Mouse (Mus musculus): ENCODE measurements around the gene 4930578G10Rik. TPM values are rescaled to one million over a fixed set of nuclear protein-coding genes. Genes with fewer than 3 reads are reported as not detected.
"Not testable (repeated sequence)": the region's sequence is repeated elsewhere in the genome, so short reads cannot be mapped to it uniquely, and the experiment has no call there.

4930578G10Rik gene
- 1 to 10 TPM in 2 of 4 experiments, under 1 TPM in 2; 0.77 to 1.9 (median 1.00) TPM for total RNA-seq (2022)

GRCm38 (mm10) chr4:42735245-42735644 lies at the start of gene 4930578G10Rik:
4930578G10Rik (plus strand) TSS chr4:42735545.
- DNase-seq (ENCODE audit: low spot score in 2 of 2): not testable (repeated sequence)

- not testable (repeated sequence) for DNase-seq (ENCODE audit: low spot score in 2 of 2)
These were observed 21.1 kb downstream of the 4930578G10Rik start, which contains the start of gene Ccl19 for GRCm38 (mm10) chr4:42756477-42756876. Ccl19 (minus strand) TSS chr4:42756577.

- not testable (repeated sequence) for DNase-seq (ENCODE audit: low spot score in 2 of 2)
These were observed 38.5 kb downstream of the 4930578G10Rik start, which contains the start of gene Ccl21a for GRCm38 (mm10) chr4:42773893-42774292. Ccl21a (minus strand) TSS chr4:42773993.

- DNase-seq (ENCODE audit: low spot score in 2 of 2): not testable (repeated sequence)
These were observed 118.4 kb downstream of the 4930578G10Rik start, which contains the start of gene Fam205a1 for GRCm38 (mm10) chr4:42853788-42854187. Fam205a1 (minus strand) TSS chr4:42853888.

GRCm38 (mm10) chr4:42856671-42857070 lies 121.3 kb downstream of the 4930578G10Rik start, which contains the start of gene Gm12394:
Gm12394 (minus strand) TSS chr4:42856771.
- DNase-seq (ENCODE audit: low spot score in 2 of 2): not testable (repeated sequence)

GRCm38 (mm10) chr4:42860483-42860882 lies 125.1 kb downstream of the 4930578G10Rik start:
- DNase-seq (ENCODE audit: low spot score in 2 of 2): not testable (repeated sequence)

GRCm38 (mm10) chr4:42863487-42863886 lies 128.1 kb downstream of the 4930578G10Rik start:
- DNase-seq (ENCODE audit: low spot score in 2 of 2): not testable (repeated sequence)

GRCm38 (mm10) chr4:42867390-42867789 lies 132.0 kb downstream of the 4930578G10Rik start:
- no peak for DNase-seq (ENCODE audit: low spot score in 2 of 2)

GRCm38 (mm10) chr4:42868193-42868592 lies 132.8 kb downstream of the 4930578G10Rik start:
- no peak for DNase-seq (ENCODE audit: low spot score in 2 of 2)

GRCm38 (mm10) chr4:42870748-42871147 lies 135.4 kb downstream of the 4930578G10Rik start:
- no peak for DNase-seq (ENCODE audit: low spot score in 2 of 2)

- no peak for DNase-seq (ENCODE audit: low spot score in 2 of 2)
These were observed 136.8 kb downstream of the 4930578G10Rik start for GRCm38 (mm10) chr4:42872151-42872550.

- no peak for DNase-seq (ENCODE audit: low spot score in 2 of 2)
These were observed 137.5 kb downstream of the 4930578G10Rik start for GRCm38 (mm10) chr4:42872746-42873435.

- no peak for DNase-seq (ENCODE audit: low spot score in 2 of 2)
These were observed 138.8 kb downstream of the 4930578G10Rik start, which contains the start of gene Fam205c for GRCm38 (mm10) chr4:42874134-42874533. Fam205c (minus strand) TSS chr4:42874234.

- DNase-seq (ENCODE audit: low spot score in 2 of 2): peak in 1 of 2 experiments; percentile 58
These were observed 141.4 kb downstream of the 4930578G10Rik start for GRCm38 (mm10) chr4:42876586-42877291.

- DNase-seq (ENCODE audit: low spot score in 2 of 2): no peak
These were observed 142.3 kb downstream of the 4930578G10Rik start for GRCm38 (mm10) chr4:42877657-42878056.

GRCm38 (mm10) chr4:42879829-42880676 lies 144.7 kb downstream of the 4930578G10Rik start:
- DNase-seq (ENCODE audit: low spot score in 2 of 2): no peak

GRCm38 (mm10) chr4:42880677-42880948 lies 145.3 kb downstream of the 4930578G10Rik start:
- DNase-seq (ENCODE audit: low spot score in 2 of 2): no peak

GRCm38 (mm10) chr4:42886926-42887325 lies 151.6 kb downstream of the 4930578G10Rik start:
- no peak for DNase-seq (ENCODE audit: low spot score in 2 of 2)

GRCm38 (mm10) chr4:42888806-42889205 lies 153.5 kb downstream of the 4930578G10Rik start:
- no peak for DNase-seq (ENCODE audit: low spot score in 2 of 2)

- DNase-seq (ENCODE audit: low spot score in 2 of 2): no peak
These were observed 155.8 kb downstream of the 4930578G10Rik start for GRCm38 (mm10) chr4:42891176-42891575.

- no peak for DNase-seq (ENCODE audit: low spot score in 2 of 2)
These were observed 159.8 kb downstream of the 4930578G10Rik start for GRCm38 (mm10) chr4:42895118-42895517.

Data from layer of hippocampus, adult 8-10 months (tissue).